Mouse (Mus musculus) c-Kit-negative CD71-positive TER-119-positive erythroid progenitor cells, embryonic 14.5 days (primary cell): ENCODE results near the gene Lss.

Source experiments
- DNase-seq: peaks from one replicate; pipeline ENCODE4 v3.0.0-alpha.2; 2013; ENCODE audit warnings: low read depth, low spot score

Lss gene

DNA sequence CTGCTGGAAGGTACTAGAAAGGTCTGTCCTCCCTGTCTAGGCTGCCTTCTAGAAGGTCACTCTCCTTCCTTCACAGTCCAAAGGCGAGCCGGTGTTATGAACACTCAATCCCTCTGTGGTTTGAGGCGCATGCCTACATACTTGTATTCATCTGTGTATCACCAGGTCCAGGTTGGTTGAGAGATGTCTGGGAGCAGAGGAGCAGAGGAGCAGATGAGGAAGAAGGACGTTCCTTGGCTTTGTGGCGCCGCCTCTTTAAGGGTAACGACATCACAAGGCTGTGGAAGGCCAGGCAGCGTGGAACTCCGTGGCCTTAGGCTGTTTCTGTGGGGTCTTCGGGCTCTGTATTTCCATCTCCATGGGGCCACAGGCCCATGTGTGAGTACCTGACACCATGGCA, 30.6 kb downstream of the Lss start, which contains the start of gene Spatc1l:
Gene Spatc1l (plus strand): TSS at position 301 of the 400 bp plus-strand sequence.
- no peak for DNase-seq

DNA sequence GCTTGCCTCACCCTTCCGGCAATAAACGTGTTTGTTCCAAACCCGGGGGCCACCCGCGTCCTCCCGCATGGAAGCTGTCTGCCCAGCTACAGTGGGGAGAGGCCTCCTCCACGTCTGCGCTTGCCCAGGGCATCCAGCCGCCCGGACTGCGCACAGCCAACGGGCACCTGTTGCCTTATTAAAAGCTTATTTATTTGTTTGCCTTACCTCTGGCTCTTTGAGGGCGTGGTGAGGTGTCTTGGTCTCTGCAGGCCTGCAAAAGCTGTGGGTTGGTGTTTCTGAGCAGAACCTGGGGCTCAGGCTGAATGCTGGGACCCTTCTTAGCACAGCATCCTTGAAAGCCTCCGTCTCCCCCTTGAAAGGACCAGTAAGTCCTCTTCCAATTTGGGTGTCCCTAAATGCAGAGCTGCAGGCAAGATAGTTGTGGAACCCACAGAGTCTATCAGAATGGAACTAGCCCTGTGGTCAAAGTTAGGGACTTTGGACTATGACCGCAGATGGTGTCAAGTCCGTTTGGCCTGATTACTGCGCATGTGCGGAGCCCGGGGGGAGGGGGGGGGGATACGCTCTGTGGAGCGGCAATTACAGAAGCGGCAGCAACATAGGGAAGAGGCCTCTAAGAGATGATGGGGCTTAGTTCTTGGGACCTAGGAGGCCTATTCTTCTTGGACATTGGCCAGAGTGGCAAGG, 38.8 kb downstream of the Lss start:
- no peak for DNase-seq

DNA sequence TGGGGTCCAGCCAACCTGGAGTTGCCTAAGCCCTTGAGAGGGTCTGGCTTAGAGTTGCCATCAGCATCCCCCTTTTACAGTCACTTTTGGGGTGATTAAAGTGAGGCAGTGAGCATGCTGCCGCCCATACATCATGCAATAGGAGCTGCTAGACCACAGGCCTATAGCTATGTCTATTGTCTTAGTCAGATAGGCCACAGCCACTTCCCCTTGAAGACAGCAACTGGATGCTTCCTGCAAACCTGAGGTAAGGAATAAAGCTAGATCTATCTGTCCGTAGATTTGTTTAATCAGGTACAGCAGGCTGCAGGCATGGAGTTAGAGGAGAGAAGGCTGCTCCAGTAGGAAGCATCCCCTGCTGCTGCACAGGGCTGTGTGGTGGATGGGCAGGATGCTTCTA, 39.7 kb downstream of the Lss start:
- no peak for DNase-seq

DNA sequence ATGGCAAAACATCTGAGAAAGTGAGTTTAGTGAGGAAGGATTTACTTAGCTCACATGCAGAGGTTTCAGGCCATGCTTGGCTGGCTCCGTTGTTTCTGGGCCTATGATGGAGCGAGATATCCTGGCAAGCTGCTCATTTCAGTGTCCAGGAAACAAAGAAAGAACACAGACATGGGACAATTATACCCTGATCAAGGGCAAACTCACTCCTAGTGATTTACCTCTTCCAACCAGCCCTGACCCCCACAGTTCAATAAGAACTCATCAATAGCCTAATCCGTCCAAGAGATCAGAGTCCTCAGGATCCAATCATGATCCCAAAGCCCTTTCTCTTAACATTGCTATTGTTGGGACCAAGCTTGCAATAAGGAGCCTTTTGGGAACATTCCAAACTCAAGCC, 40.8 kb downstream of the Lss start:
- no peak for DNase-seq

DNA sequence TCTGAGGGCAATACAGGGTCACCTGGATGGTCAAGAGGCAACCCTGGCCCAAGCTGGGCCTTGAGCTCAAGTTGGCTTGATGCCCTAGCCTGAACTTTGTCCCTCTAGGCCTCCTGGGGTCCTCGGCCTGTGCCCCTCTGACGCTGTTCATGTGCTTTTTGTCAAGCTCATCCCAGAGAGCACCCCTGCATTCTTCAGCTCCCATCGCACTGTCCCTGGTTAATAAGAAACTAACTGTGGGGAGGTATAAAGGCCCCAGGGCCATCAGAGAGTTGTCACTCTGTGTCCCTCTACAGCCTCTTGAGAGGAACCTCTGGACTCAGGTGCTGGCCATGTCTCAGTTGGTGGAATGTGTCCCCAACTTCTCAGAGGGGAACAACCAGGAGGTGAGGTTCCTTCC, 44.0 kb downstream of the Lss start, which contains the start of gene Ftcd:
Gene Ftcd (plus strand): TSS at position 275 of the 400 bp plus-strand sequence.
- no peak for DNase-seq

DNA sequence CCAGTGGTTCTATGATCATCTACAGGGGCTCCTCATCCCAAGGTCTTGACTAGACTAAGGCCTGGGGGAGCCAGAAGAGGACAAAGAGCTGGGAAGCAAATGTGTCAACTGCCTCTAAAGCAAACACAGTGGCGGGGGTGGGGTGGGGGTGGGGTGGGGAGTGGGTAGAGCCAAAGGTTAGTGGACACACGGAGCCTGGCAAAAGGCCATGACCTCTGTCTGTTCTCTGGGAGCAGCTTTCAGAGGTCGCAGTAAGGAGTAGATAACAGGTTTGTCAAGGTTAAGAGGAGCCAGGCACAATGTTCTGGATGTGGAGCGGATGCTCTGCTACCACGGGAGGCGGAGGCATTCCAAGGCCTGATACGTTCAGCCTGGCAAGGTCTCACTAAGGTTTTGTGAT, 45.5 kb downstream of the Lss start:
- no peak for DNase-seq

DNA sequence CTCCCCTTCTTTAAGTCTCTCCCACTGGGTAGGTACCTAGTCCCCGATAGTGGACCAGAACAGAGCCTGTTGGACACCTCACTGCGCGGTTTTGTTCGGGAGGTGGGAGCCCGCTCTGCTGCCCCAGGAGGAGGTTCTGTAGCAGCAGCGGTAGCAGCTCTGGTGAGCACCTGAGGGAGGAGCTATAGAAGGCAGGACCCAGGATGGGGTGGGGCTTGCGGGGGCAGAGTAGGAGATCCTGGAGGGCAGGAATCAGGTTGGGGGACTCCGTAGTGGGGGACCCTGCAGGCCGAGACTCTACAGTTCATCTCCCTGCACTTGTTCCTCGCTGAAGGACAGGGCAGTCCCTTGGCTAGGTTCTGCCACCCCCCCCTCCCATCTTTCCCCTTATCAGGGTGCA, 52.8 kb downstream of the Lss start:
- no peak for DNase-seq

DNA sequence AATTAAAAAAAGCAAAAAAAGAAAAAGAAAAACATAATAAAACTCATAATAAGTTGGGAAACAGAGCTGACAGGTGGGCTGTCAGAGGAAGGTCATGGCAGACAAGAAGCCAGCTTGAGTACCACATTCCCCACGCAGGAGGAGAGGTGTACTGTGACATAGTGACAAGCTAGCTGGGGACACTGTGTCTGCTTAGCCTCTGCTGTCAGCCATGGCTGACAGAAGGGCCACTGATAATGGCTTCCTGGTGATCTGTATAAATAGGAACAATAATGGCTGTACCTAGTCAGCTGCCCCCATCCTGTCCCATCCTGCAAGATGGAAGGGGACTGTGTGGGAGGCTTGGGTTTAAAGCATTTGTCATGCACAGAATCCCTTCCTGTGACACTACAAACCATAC, 54.8 kb downstream of the Lss start:
- DNase-seq: no peak

DNA sequence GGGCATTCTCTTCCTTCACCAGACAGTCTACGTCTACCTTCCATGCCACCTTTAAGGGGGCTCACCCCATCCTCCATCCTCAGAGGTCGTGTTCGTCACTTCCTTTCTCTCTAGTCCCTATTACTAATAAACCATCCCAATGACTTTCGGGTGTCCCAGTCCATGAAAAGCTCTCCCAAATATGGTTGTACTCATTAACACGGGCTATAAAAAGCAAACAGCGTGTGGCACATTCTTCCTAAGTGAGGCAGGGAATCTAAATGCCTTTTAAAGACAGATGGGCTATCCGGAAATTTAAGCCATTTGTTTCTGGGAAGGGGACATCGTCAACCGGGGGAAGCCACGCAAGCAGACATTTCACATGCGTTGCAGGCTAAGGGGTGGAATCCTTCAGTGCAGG, 58.8 kb downstream of the Lss start:
- no peak for DNase-seq

DNA sequence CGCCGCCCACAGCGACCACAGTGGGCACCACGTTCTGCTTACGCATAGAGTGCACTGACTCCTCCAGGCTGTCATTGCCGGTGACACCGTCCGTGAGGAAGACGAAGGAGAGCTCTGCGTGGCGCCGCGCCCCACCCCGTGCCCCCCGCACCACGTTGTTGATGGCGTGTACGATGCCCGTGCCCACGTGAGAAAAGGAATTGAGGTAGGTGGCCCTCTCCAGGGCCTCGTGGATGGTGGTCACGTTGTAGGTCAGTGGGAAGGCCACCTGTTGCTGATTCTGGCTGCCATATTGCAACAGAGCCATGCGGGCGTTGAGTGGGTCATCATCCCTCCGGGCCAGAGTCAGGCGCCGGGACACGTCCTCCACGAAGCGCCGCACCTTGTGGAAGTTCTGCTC, 65.0 kb downstream of the Lss start:
- no peak for DNase-seq

DNA sequence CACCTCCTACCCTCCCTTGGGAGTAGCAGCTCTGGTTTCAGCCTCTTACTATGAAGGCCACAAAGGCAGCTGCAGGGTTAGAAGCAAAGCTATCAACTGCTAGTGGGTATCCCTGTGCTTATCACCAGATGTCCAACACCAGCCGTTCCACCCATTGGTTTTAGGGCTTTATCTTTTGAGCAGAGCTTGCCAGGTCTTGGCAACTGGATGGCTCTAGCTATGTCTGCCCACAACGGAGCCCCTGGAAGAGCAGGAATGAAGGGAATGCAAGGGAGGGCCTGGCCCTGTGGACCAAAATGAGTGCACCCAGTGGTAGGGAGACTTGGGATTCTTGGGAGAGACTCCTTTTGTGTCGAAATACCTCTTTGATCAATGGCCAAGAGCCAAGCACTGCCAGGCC, 71.3 kb downstream of the Lss start:
- DNase-seq: no peak
